ENCODE assay signal across 25 mouse cellular contexts in the genomic region with DNA sequence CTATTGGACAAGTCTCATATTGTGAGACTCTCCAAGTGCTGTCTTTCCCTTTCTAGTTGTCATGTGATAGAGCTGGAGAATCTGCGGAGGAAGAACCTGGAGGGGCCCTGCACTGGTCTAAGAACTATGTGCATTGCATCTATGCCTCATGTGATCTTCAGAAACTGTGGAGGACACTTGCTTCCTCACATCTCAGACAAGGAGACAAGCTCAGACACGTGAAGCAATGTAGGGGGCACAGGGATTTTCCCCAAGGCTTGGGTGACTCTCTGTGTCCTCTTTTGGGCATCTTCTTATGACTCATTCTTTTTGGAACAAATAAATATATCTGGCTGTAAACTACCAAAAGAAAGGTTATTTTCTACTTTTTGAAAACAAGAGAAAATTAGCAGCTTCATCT.
DNase-seq lines count a peak whose midpoint lies in the region; ATAC-seq and TF ChIP-seq lines count a peak whose summit lies in the region.
"Had no signal": no experiment of that assay in that cellular context is flagged by ENCODE, and none has a peak within 500 bp of the region (broad histone marks: within the 10 kb centered on the region; RNA-seq: fewer than 3 reads in every experiment).

No protein-coding gene starts in this region.

- H3K4me1 ChIP-seq in hindbrain, embryonic 14.5 days (replicated peaks; ENCODE audit: control insufficient read depth, insufficient read depth, low read length), result no peaks in the 10 kb centered on the region
- no peaks in the 10 kb centered on the region for H3K4me1 ChIP-seq in hindbrain, postnatal 0 days (ENCODE audit: insufficient read depth, low read length)
- H3K4me1 ChIP-seq in CH12.LX (ENCODE audit: control insufficient read depth in 1 of 2, insufficient read depth in 2 of 2), result peaks cover 17 to 70% of the 10 kb centered on the region in 2 experiments
- H3K4me1 ChIP-seq: embryonic facial prominence, embryonic 13.5 days; embryonic facial prominence, embryonic 15.5 days; forebrain, embryonic 10.5 days; forebrain, embryonic 12.5 days had no signal

- in situ Hi-C loops in CH12.LX (cut with MboI; ENCODE audit: low pct_ligation_motif_present, low pct_unique_long_range_greater_than_20kb, low sequenced_read_pairs), result loop anchor here (10.0 to 25.0 kb wide), 2 partner anchors 108 to 585 kb away; partner anchors contain the start of gene Erich3

- H3K27me3 ChIP-seq in hindbrain, embryonic 14.5 days (ENCODE audit: control insufficient read depth, insufficient read depth, low read length), result no peaks in the 10 kb centered on the region
- no peaks in the 10 kb centered on the region for H3K27me3 ChIP-seq in hindbrain, postnatal 0 days (ENCODE audit: insufficient read depth, low read length)
- H3K27me3 ChIP-seq in CH12.LX (replicated peaks), result no peaks in the 10 kb centered on the region
- H3K27me3 ChIP-seq: embryonic facial prominence, embryonic 13.5 days; embryonic facial prominence, embryonic 15.5 days; forebrain, embryonic 12.5 days; Patski had no signal

- H3K4me3 ChIP-seq in hindbrain, embryonic 14.5 days (replicated peaks; ENCODE audit: low read length), result no peak overlapping the region
- H3K4me3 ChIP-seq in hindbrain, postnatal 0 days (ENCODE audit: low read length), result no peak overlapping the region
- H3K4me3 ChIP-seq in CH12.LX (replicated peaks in 1 of 3; ENCODE audit: low read depth in 2 of 3, low read length in 2 of 3, poor library complexity in 1 of 3), result no peak overlapping the region
- H3K4me3 ChIP-seq: embryonic facial prominence, embryonic 13.5 days; embryonic facial prominence, embryonic 15.5 days; erythroblast, embryonic 14.5 days; forebrain, embryonic 10.5 days; forebrain, embryonic 12.5 days had no signal

- no peak for ATAC-seq in hindbrain, embryonic 14.5 days (ENCODE audit: low FRiP score)
- ATAC-seq in hindbrain, postnatal 0 days, result no peak
- ATAC-seq: activated CD4-positive, CD25-positive, alpha-beta regulatory T cell, adult 4 months; CD4-positive, CD25-positive, alpha-beta regulatory T cell, adult 4 months; forebrain, embryonic 14.5 days; forebrain, embryonic 16.5 days; Patski had no signal

- no peaks in the 10 kb centered on the region for H3K79me2 ChIP-seq in CH12.LX (replicated peaks; ENCODE audit: control insufficient read depth, extremely low read depth, insufficient read depth, poor library complexity, severe bottlenecking)

- H3K9me3 ChIP-seq in hindbrain, embryonic 14.5 days (ENCODE audit: control insufficient read depth, low read length), result no peaks in the 10 kb centered on the region
- peaks cover 4% of the 10 kb centered on the region; the same call in 1 of the 2 replicates for H3K9me3 ChIP-seq in hindbrain, postnatal 0 days (ENCODE audit: low read length)
- H3K9me3 ChIP-seq in CH12.LX (replicated peaks; ENCODE audit: low read length), result peaks cover 2% of the 10 kb centered on the region
- H3K9me3 ChIP-seq: embryonic facial prominence, embryonic 13.5 days; embryonic facial prominence, embryonic 15.5 days; forebrain, embryonic 10.5 days; forebrain, embryonic 12.5 days had no signal

- 82% methylated on average over 2 of the region's 2 CpGs for WGBS in hindbrain, embryonic 14.5 days
- 76% methylated on average over 2 of the region's 2 CpGs for WGBS in hindbrain, postnatal 0 days

- no peaks in the 10 kb centered on the region for H3K36me3 ChIP-seq in hindbrain, embryonic 14.5 days (replicated peaks; ENCODE audit: control insufficient read depth, insufficient read depth)
- H3K36me3 ChIP-seq in hindbrain, postnatal 0 days (ENCODE audit: insufficient read depth, low read length), result no peaks in the 10 kb centered on the region
- no peaks in the 10 kb centered on the region for H3K36me3 ChIP-seq in CH12.LX (replicated peaks in 1 of 2; ENCODE audit: control insufficient read depth in 1 of 2, insufficient read depth in 1 of 2, low read length in 1 of 2)
- H3K36me3 ChIP-seq: embryonic facial prominence, embryonic 13.5 days; embryonic facial prominence, embryonic 15.5 days; forebrain, embryonic 10.5 days; forebrain, embryonic 12.5 days had no signal

- no peak for TF ChIP-seq POLR2A in CH12.LX (IDR thresholded peaks at IDR 0.05; ENCODE audit: low read depth, low read length)

- H3K27ac ChIP-seq in hindbrain, embryonic 14.5 days, result no peak overlapping the region
- H3K27ac ChIP-seq in hindbrain, postnatal 0 days, result no peak overlapping the region
- H3K27ac ChIP-seq in CH12.LX (ENCODE audit: insufficient read depth, low read depth), result no peak overlapping the region
- H3K27ac ChIP-seq: embryonic facial prominence, embryonic 13.5 days; embryonic facial prominence, embryonic 15.5 days; forebrain, embryonic 10.5 days; forebrain, embryonic 12.5 days had no signal

- TF ChIP-seq EP300 in CH12.LX (IDR thresholded peaks at IDR 0.05; ENCODE audit: low read length), result peak; percentile 97

- TF ChIP-seq RAD21 in CH12.LX (IDR thresholded peaks at IDR 0.05; ENCODE audit: low read depth, low read length), result no peak; the same call in none of the 2 replicates

- peak; percentile 12 for DNase-seq in hindbrain, embryonic 14.5 days (ENCODE audit: low spot score)
- no peak for DNase-seq in hindbrain, postnatal 0 days (ENCODE audit: low spot score)
- peak; percentile 94 for DNase-seq in CH12.LX (ENCODE audit: extremely low read depth)
- DNase-seq in brain, adult 2 months (ENCODE audit: low read depth, low spot score), result peak; percentile 13
- DNase-seq in lung, adult 18-20 months, result no peak
- DNase-seq in cerebellum, adult 9-10 months, result no peak
- DNase-seq: adrenal gland, adult 8-10 months; adrenal gland, postnatal 14 days; adrenal gland, postnatal 36 days; B cell, adult 2 months; cerebellum, adult 11 months; cerebellum, adult 18-20 months; cerebellum, adult 8-10 months; cerebellum, postnatal 10 days; cerebellum, postnatal 25 days had no signal

- no peak overlapping the region for H3K4me2 ChIP-seq in hindbrain, embryonic 14.5 days (replicated peaks)
- no peak overlapping the region for H3K4me2 ChIP-seq in hindbrain, postnatal 0 days (ENCODE audit: low read depth, low read length)
- peak overlapping the region; percentile 1; the same call in 1 of the 2 replicates for H3K4me2 ChIP-seq in CH12.LX (ENCODE audit: insufficient read depth, low read depth, poor library complexity, severe bottlenecking)
- H3K4me2 ChIP-seq: embryonic facial prominence, embryonic 13.5 days; embryonic facial prominence, embryonic 15.5 days; forebrain, embryonic 12.5 days had no signal

- dilution Hi-C loops in CH12.LX (cut with MboI; ENCODE audit: extremely low pct_ligation_motif_present, extremely low pct_unique_long_range_greater_than_20kb, low sequenced_read_pairs), result no loop called here

- TF ChIP-seq CTCF in hindbrain, postnatal 0 days (IDR thresholded peaks at IDR 0.05; ENCODE audit: low read depth), result no peak
- TF ChIP-seq CTCF in CH12.LX (conservative IDR thresholded peaks at IDR 0.05 in 1 of 2, IDR thresholded peaks at IDR 0.05 in 1 of 2; ENCODE audit: low read depth in 2 of 2, low read length in 2 of 2), result no peak

- H3K9ac ChIP-seq in hindbrain, embryonic 14.5 days, result no peak overlapping the region
- H3K9ac ChIP-seq in hindbrain, postnatal 0 days (replicated peaks; ENCODE audit: low read length), result no peak overlapping the region
- H3K9ac ChIP-seq in CH12.LX (ENCODE audit: insufficient read depth, low read depth), result no peak overlapping the region
- H3K9ac ChIP-seq: embryonic facial prominence, embryonic 13.5 days; embryonic facial prominence, embryonic 15.5 days; forebrain, embryonic 12.5 days had no signal

TF ChIP-seq in CH12.LX, 34 proteins besides CTCF, POLR2A, EP300 and RAD21:
- TF ChIP-seq USF1 (IDR thresholded peaks at IDR 0.05; ENCODE audit: low read depth, low read length) (peak; percentile 67), USF2 (conservative IDR thresholded peaks at IDR 0.05; ENCODE audit: low read depth, low read length) (peak; percentile 70), ZKSCAN1 (IDR thresholded peaks at IDR 0.05; ENCODE audit: borderline replicate concordance, low read depth, low read length) (no peak), MEF2A (IDR thresholded peaks at IDR 0.05; ENCODE audit: borderline replicate concordance, low read depth, low read length) (peak; percentile 95), BHLHE40 (IDR thresholded peaks at IDR 0.05; ENCODE audit: low read depth, low read length) (peak; percentile 99), TCF12 (IDR thresholded peaks at IDR 0.05; ENCODE audit: low read depth, low read length) (peak; percentile 86), MAZ (IDR thresholded peaks at IDR 0.05; ENCODE audit: low read depth, low read length) (peak; percentile 63; the same call in 1 of the 2 replicates), E2F4 (IDR thresholded peaks at IDR 0.05; ENCODE audit: insufficient replicate concordance, low read depth, low read length) (no peak), CHD2 (IDR thresholded peaks at IDR 0.05; ENCODE audit: low read length) (peak; percentile 78), RCOR1 (conservative IDR thresholded peaks at IDR 0.05; ENCODE audit: low read depth, low read length) (peak; percentile 67; the same call in 1 of the 2 replicates), JUN (IDR thresholded peaks at IDR 0.05; ENCODE audit: insufficient read depth, low read depth, low read length) (peak; percentile 93), MAX (IDR thresholded peaks at IDR 0.05; ENCODE audit: low read length) (peak; percentile 91), MAFK (IDR thresholded peaks at IDR 0.05; ENCODE audit: insufficient replicate concordance, low read length) (peak; percentile 64; the same call in 1 of the 2 replicates), ETS1 (conservative IDR thresholded peaks at IDR 0.05; ENCODE audit: low read depth, low read length) (peak; percentile 91), SMC3 (IDR thresholded peaks at IDR 0.05; ENCODE audit: low read depth, low read length) (peak; percentile 16; the same call in 1 of the 2 replicates), JUND (conservative IDR thresholded peaks at IDR 0.05; ENCODE audit: low read depth, low read length) (peak; percentile 93), NELFE (IDR thresholded peaks at IDR 0.05; ENCODE audit: low read depth, low read length) (no peak), SIN3A (IDR thresholded peaks at IDR 0.05; ENCODE audit: low read length) (0 out of 2 replicates have a peak, but pooled peaks have one; percentile 38), CHD1 (IDR thresholded peaks at IDR 0.05; ENCODE audit: low read depth, low read length) (peak; percentile 97), ELF1 (IDR thresholded peaks at IDR 0.05; ENCODE audit: low read depth, low read length) (0 out of 2 replicates have a peak, but pooled peaks have one; percentile 35), ZMIZ1 (IDR thresholded peaks at IDR 0.05; ENCODE audit: low read depth, low read length) (no peak), MXI1 (IDR thresholded peaks at IDR 0.05; ENCODE audit: low read depth, low read length) (no peak), MYC (IDR thresholded peaks at IDR 0.05; ENCODE audit: low read depth, low read length) (peak; percentile 92), IRF4 (IDR thresholded peaks at IDR 0.05; ENCODE audit: low read depth, low read length) (peak; percentile 97)

Comparison
In these comparisons a context has a peak if more than half of its experiments do, and no peak if none do; other contexts are left out.
1. DNase-seq: peak in hindbrain, embryonic 14.5 days (single experiment), CH12.LX (single experiment) and brain, adult 2 months (single experiment); none in hindbrain, postnatal 0 days (single experiment), lung, adult 18-20 months (0 of 2) and cerebellum, adult 9-10 months (single experiment).